Mouse (Mus musculus) heart, adult 2 months (tissue): ENCODE measurements at regions not wholly inside any gene's neighbourhood (a gene's known extent, or its start where the extent isn't known, plus 50 kb on each side); places are given as distances from the start of the nearest gene placed in this dataset.

Experiments used
- CTCF ChIP-seq: fragments of 200-600 bp; IDR thresholded peaks from 2 replicates; pipeline ENCODE4 v1.8.1; 2022; ENCODE audit warnings: antibody characterized with exemption, mild to moderate bottlenecking, moderate library complexity
- POLR2A ChIP-seq: fragments of 200-500 bp; IDR thresholded peaks from 2 replicates; pipeline ENCODE4 v1.6.1; 2011; ENCODE audit warnings: mild to moderate bottlenecking, low read depth, low read length, control low read depth; ENCODE audit not compliant: insufficient read depth

DNA sequence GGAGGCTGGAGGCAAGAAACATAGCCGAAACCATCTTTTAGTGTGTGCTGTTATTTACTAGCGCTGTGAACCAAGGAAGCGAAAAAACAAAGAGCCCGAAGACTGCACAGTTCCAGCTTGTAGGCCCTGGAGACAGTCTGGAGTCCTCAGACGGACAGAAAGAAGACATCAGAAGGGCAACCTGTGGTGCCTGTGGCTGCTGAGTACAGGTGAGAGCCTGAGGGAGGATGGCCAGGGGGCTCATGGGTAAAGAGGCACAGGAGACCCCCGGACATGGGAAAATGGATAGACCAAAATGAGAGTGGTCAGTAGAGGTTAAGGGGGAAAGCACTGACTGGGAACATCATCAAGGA is 313.4 kb upstream of the Ubash3b start:
- no peak for TF ChIP-seq CTCF
- TF ChIP-seq POLR2A: no peak
